Mouse (Mus musculus) testis, adult 2 months (tissue): ENCODE data around the gene Spns3. TPM values are rescaled to one million over a fixed set of nuclear protein-coding genes. Genes with fewer than 3 reads are reported as not detected.

Experiments
- H3K27ac ChIP-seq: fragments of 200-500 bp; 2 replicates; pipeline ENCODE4 v1.5.1; 2012; ENCODE audit warnings: low read depth, low read length; ENCODE audit not compliant: control insufficient read depth, insufficient read depth
- H3K27me3 ChIP-seq: fragments of 200-500 bp; 2 replicates; pipeline ENCODE4 v1.6.1; 2012; ENCODE audit warnings: mild to moderate bottlenecking, low read length, moderate library complexity; ENCODE audit not compliant: control insufficient read depth, insufficient read depth
- H3K36me3 ChIP-seq: fragments of 200-500 bp; 2 replicates; pipeline ENCODE4 v1.6.1; 2012; ENCODE audit warnings: mild to moderate bottlenecking, low read length; ENCODE audit not compliant: control insufficient read depth, insufficient read depth
- H3K4me1 ChIP-seq: fragments of 200-500 bp; 2 replicates; pipeline ENCODE4 v1.6.1; 2012; ENCODE audit warnings: low read length; ENCODE audit not compliant: control insufficient read depth, insufficient read depth
- H3K4me3 ChIP-seq: fragments of 200-500 bp; 2 replicates; pipeline ENCODE4 v1.5.1; 2012; ENCODE audit warnings: low read depth, mild to moderate bottlenecking, low read length, moderate library complexity, mixed read lengths; ENCODE audit not compliant: control insufficient read depth
- CTCF ChIP-seq: fragments of 200-500 bp; IDR thresholded peaks from 2 replicates; pipeline ENCODE4 v1.5.1; 2012; ENCODE audit warnings: low read depth, mild to moderate bottlenecking, inconsistent platforms, low read length, moderate library complexity; ENCODE audit not compliant: control insufficient read depth, insufficient read depth, insufficient replicate concordance
- POLR2A ChIP-seq: fragments of 200-500 bp; IDR thresholded peaks from 2 replicates; pipeline ENCODE4 v1.6.1; 2012; ENCODE audit warnings: low read depth, mild to moderate bottlenecking, inconsistent platforms, low read length, moderate library complexity; ENCODE audit not compliant: control insufficient read depth
- polyA plus RNA-seq: library from polyadenylated mRNA; depleted of rRNA; stranded (reverse); fragments of >200 nt; gene quantifications from 2 replicates; pipeline ENCODE4 v1.2.3, GENCODE M21; 2012; rRNA removed

Spns3 gene
- polyA plus RNA-seq, result 1.6 and 1.7 TPM in 2 replicates

GRCm38 (mm10) chr11:72550134-72550988 lies at the start of gene Spns3:
Gene Spns3, minus strand, starts transcription at chr11:72550506.
- no peak within 1 kb of the TSS for H3K27ac ChIP-seq
- no peaks in the 10 kb centered on the region for H3K27me3 ChIP-seq
- H3K36me3 ChIP-seq, result no peaks in the 10 kb centered on the region
- TF ChIP-seq CTCF, result no peak
- no peak for TF ChIP-seq POLR2A
- no peak within 1 kb of the TSS for H3K4me3 ChIP-seq
- H3K4me1 ChIP-seq, result no peaks in the 10 kb centered on the region

- H3K4me3 ChIP-seq, result no peak overlapping the region
- no peak for TF ChIP-seq POLR2A
- TF ChIP-seq CTCF, result no peak
- no peaks in the 10 kb centered on the region for H3K27me3 ChIP-seq
- H3K36me3 ChIP-seq, result no peaks in the 10 kb centered on the region
- H3K4me1 ChIP-seq, result no peaks in the 10 kb centered on the region
- no peak overlapping the region for H3K27ac ChIP-seq
Observed at GRCm38 (mm10) chr11:72597780-72598179, 47.5 kb upstream of the Spns3 start.

- no peak for TF ChIP-seq CTCF
- TF ChIP-seq POLR2A, result no peak
- Histone ChIP-seq H3K4me1 (no peaks in the 10 kb centered on the region), H3K4me3 (no peak overlapping the region), H3K27ac (no peak overlapping the region), H3K36me3 (no peaks in the 10 kb centered on the region), H3K27me3 (no peaks in the 10 kb centered on the region)
Observed at GRCm38 (mm10) chr11:72595010-72595737, 44.9 kb upstream of the Spns3 start.

- Histone ChIP-seq H3K27me3 (no peaks in the 10 kb centered on the region), H3K27ac (no peak overlapping the region), H3K36me3 (no peaks in the 10 kb centered on the region), H3K4me1 (no peaks in the 10 kb centered on the region), H3K4me3 (no peak overlapping the region)
- TF ChIP-seq CTCF (no peak), POLR2A (no peak)
Observed at GRCm38 (mm10) chr11:72587537-72588233, 37.4 kb upstream of the Spns3 start.

GRCm38 (mm10) chr11:72586570-72586969 lies 36.3 kb upstream of the Spns3 start:
- Histone ChIP-seq H3K4me3 (no peak overlapping the region), H3K36me3 (no peaks in the 10 kb centered on the region), H3K4me1 (no peaks in the 10 kb centered on the region), H3K27me3 (no peaks in the 10 kb centered on the region), H3K27ac (no peak overlapping the region)
- TF ChIP-seq POLR2A (no peak), CTCF (no peak)

- H3K4me1 ChIP-seq, result no peaks in the 10 kb centered on the region
- no peak for TF ChIP-seq POLR2A
- no peak for TF ChIP-seq CTCF
- H3K27me3 ChIP-seq, result no peaks in the 10 kb centered on the region
- H3K4me3 ChIP-seq, result no peak overlapping the region
- no peaks in the 10 kb centered on the region for H3K36me3 ChIP-seq
- no peak overlapping the region for H3K27ac ChIP-seq
Observed at GRCm38 (mm10) chr11:72583092-72583491, 32.8 kb upstream of the Spns3 start.

GRCm38 (mm10) chr11:72582448-72582705 lies 32.1 kb upstream of the Spns3 start:
- no peaks in the 10 kb centered on the region for H3K36me3 ChIP-seq
- TF ChIP-seq CTCF, result no peak
- no peak overlapping the region for H3K27ac ChIP-seq
- no peaks in the 10 kb centered on the region for H3K27me3 ChIP-seq
- H3K4me3 ChIP-seq, result no peak overlapping the region
- no peaks in the 10 kb centered on the region; the same call in 1 of the 2 replicates for H3K4me1 ChIP-seq
